Mouse (Mus musculus): ENCODE measurements at regions not wholly inside any gene's neighbourhood (a gene's known extent, or its start where the extent isn't known, plus 50 kb on each side); places are given as distances from the start of the nearest gene placed in this dataset.
A peak's percentile ranks its signal among the peaks of the same experiment; 100 is the strongest.

DNA sequence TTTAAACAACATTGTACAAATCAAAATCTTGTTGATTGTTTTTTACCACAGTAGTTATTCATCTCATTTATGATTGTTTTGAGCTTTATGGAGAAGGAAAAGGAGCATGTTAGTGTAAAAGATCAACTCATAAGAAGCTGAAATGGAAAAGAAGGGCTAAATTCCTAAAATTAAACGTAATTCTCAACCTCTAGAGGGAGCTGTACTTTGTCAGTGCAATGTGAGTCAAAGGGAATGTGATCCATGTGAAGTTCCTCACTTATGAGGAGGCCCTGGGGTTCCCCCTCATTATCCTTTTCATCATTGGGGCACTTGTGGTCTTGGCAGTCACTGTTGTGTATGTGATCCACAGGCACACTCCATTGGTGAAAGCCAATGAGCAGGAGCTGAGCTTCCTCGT lies 54.0 kb upstream of the Vmn2r7 start:
- DNase-seq, result no peak

DNA sequence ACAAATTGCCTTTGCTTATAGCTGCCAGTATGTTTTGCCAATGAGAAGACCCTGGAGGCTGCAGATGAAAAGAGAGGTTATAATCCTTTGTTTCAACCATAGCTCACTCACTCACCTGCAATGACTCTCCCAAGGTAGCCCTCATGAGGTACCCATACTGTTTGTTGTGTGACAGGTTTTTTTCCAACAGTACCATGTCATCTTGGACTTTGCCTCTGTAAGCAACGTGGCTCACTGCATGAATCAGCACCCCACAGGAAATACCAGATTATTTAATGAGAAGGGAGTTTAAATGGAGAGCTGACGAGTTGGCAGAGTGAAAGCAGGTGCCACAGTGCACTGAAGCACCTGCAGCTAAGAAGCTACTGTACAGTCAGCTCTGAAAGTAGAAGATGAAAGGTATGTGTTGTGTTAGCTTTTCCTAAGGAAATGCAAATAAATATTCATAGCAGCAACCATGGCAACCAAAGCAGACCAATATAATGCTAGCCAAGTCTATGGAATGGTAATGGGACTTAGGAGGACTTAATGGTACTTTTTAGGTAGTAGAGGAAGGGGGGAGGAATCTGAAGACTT lies 56.8 kb upstream of the Vmn2r7 start:
- DNase-seq, result no peak

DNA sequence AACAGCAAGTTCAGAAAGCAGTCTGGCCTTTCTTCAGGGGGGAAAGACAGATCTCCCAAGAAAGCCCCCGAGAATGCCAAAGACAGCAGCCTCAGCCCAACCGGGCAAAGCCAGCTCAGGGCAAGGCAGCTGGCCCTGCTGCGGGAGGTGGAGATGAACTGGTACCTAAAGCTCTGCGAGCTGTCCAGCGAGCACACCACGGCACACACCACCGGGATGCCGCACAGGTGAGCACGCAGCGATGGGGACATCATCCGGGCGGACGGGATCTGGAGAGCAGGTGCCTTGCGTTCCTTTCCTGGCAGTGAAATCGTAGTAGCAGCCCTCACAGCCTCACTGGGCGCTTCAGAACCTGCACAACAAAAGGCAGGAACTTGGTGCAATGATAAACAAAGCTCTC lies 104.7 kb upstream of the Vmn2r7 start:
- no peak for DNase-seq

DNA sequence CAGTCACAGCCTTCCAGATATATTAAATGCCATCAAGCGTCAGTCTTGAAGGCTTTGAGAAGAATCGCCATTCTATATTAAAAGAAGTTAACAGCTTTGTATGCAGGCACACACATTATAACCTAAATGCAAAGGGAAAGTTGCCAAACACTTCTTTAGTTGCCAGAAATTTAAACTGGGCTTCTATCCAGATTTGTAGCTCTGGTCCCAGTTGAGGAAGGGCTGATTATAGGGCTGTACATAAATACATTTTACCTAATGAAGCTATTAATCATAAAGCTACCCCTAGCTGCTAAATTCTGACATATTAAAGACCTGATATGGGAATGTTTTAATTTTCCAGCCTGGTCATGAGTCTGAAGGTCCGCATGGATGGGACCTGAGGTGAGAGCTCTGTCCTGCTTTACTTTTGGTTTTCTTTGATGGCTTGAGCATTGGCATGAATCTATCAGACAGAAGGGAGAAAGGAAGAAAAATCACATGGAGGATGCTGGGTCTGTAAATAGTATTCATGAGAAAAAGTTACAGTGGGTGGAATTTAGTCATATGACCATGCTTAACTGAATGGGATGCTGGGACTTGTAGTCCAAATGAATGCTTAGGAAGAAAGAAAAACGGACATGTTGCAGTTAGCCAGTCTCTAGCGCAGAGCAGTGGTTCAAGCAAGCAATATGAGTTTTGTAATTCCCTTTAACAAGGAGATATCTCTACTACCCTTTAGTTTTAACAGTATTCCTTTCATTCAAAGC lies 120.3 kb upstream of the Vmn2r7 start:
- no peak for DNase-seq

DNA sequence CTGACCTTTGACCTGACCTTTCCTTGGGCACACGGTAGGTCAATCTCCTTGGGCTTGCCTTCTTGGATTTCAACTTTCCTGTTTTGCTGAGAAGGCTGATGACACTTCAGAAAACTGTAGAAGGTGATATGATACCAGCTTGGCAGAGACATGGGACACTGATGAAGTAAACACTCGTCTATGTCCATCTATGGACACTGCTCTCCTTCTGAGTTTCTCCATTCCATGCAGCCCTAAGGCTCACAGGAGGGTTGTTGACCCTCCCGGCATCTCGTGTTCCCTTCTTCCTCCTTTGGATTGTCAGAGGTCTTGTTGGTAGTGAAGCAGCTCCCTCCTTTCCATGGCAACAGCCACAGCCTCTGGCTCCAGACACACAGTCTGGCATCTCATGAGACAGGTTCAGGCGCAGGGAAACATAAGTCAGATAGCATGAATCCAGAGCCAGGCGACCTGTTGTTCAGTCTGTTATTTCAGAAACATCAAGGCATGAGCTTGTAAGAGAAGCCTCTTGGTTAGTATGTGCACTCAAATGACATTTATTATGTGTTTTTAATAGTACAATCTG lies 120.9 kb upstream of the Vmn2r7 start:
- DNase-seq, result no peak

DNA sequence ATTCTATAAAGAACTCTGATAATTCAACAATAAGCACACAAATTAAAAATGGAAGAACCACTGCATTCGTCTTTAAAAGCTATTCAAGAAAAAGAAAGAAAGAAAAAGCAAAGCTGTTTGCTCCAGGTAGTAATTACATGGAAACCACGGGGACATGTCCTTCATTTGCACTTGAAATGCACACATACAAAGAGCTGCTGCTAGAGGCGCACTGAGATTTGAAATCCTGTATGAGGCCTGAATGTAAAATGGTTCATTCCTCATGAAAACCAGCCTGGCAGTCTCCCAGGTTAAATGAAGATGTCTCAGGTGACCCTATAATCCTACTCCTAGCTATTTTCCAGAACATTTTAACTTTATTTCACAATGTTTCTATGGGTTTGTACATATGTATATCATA lies 123.7 kb upstream of the Vmn2r7 start:
- no peak for DNase-seq

DNA sequence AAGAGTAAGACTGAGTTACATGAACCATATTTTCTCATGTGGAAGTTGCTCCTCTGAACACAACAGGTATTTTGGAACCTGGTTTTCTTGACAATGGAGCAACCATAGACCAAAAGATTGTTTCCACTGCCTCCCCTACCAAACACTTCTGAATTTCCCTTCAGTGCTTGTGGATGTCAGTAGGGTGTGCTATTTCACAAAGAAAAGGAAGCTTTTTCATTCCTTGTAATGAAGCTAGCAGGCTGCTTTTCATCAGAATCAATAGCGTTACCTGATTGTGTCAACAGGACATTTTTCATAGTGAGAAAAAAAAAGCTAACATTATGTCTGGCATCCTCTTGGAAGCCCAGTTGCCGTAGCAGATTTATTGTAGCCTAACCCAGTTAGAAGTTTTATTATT lies 124.8 kb upstream of the Kcnab1 start:
- DNase-seq, result no peak

DNA sequence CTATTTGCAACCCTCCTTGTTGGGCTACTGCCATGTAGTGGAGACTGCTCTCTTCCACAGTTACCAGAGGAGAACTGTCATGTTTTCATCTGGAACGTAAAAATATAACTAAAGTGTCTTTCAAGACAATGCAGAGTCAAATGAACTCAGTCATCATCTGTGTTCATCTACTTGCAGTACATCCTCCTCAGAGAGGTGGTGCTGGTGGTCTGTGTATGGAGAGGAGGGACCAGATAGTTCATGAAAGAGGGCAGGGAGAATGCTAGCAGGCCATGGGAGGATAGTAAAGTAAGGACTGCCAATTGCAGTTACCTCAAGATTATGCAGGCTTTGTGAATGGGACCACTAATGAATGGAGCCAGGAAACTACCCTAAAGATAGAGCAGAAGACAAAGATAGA lies 121.5 kb upstream of the Kcnab1 start:
- DNase-seq, result no peak

DNA sequence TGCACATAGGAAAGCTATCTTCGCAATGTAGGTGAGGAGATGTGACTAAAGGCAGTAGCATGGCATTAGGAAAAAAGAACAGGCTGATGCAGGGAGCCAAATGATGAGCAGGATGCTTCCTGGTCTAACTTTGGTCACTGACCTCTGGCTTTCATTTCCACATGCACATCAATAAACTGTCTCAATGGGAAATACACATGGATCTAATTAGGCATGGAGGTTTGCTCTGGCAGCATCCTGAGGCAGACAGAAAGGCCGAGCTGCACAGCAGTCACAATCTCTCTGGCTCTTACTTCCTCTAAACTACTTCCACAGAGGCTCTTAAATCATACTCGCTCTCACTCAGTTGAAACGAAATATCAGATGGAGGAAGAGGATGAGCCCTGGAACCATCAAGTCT lies 112.7 kb upstream of the Kcnab1 start:
- DNase-seq, result no peak

DNA sequence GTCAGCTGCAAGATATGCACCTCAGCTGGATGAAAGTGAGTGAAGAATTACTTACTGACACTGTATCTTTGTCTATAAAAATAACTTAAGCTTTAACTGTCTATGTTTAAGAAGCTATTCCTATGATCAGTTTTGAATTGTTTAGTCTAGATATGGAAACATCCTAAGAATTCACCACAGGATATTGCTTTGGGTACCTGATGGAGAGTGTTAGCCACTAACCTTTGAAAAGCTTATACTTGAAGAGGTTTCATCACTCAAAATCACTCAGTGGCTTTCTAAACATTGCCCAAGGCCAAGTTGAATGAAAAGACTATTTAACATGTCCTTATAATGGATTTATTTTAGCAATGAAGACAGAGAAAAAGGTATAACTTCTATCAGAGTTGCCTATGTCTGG lies 111.6 kb upstream of the Kcnab1 start:
- DNase-seq, result no peak

DNA sequence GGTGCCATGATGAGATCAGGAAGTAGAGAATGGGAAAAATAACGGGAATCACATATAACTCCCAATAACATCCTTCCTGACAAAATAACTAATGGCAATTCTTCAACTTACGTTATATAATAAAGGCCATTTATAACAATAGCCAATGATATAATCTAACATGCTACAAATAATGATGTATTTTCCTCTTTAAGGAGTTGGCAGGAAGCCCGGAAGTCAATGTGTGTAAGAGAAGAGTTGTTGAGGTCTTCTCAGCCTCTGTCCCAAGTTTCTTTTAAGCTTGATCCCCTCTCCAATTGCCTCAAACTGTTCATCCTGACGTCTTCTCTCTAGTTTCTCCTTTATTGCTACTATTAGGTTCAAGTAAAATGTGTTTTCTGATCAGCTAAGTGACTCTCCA lies 108.1 kb upstream of the Kcnab1 start:
- DNase-seq, result no peak

DNA sequence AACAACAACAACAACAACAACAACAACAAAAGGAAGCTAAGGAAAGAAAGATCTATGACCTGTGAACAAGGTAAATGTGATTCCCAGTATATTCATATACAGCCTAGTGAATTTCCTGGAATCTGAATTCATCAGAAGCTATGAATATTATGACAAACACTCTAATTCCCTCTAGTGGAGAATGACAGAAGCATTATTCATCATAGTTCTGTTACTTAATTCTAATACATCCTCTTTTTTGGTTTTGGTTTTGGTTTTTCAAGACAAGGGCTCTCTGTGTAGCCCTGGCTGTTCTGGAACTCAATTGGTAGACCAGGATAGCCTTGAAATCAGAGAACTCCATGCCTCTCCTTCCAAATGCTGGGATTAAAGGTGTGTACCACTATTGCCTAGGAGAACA lies 106.6 kb upstream of the Kcnab1 start:
- no peak for DNase-seq

DNA sequence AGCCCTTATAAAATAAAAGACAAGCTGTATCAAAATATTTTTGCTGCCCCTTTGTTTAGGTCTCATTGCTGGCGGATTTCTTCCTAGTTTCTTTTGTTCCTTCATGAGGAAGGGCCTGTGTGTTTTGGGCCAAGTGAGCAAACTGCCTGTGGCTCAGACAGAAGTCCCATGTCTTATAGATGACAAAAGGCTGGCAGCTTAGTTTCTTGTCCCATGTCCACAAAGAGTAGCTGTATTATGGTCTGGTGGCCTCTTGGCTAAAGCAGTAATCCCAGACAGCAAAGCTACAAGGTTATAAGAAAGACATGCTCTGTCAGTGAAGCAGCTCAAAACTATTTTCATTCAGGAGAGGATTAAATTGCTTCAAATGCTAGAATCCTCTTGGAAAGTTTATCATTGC lies 103.1 kb upstream of the Kcnab1 start:
- no peak for DNase-seq

DNA sequence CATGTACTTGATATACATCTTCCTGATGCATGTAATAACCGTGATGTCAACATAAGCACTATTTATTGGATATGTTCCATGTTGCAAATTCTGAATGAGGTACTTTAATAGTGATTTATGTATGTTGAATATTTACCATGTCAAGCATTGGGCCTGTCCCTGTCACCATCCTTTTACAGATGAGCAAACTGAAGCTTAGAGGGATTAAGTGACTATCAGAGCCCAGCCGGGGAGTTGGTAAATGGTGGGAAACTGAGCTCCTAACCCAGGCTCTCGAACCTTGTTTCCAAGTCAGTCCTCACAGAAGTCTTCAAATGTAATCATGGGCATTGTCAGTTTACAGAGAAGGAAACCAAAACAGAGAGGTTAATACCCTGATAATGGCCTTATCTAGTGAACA lies 102.6 kb upstream of the Kcnab1 start:
- no peak for DNase-seq

DNA sequence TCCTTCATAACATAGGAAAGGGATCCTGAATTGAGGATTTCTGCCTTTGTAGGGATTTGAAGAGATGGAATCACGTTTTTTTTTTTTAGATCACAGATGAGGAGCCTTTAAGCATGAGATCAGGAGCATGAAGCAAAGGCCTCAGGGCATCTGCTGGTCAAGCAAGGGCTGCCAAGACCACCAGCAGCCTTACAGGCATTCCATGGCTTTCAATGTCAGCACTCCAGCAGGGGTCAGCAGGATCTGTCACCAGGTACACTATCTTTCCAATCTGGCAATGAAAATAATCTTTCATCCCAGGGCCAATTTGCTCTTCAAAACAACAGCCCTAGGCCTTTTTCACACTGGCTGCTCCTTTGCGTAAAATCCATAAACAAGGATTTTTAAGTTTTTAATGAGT lies 85.3 kb upstream of the Kcnab1 start:
- no peak for DNase-seq

DNA sequence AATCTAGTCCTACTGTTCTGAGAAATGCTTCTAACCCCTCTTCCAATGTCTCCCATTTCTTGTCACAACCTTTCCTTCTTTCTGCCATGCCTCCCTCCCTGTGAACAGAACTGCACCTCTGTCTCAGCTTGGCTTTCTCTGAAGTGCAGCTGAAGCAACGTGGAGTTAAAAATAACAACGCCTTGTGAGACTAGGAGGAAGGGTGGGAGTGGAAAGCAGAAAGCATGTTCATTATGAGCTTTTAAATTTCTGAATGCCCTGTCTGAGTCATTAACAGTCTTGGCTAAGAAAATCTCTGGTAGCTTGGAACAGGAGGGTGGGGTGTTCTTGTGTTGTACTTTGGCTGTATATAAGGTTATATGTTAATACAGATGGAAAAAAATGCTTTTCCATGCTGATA lies 71.6 kb upstream of the Kcnab1 start:
- no peak for DNase-seq

DNA sequence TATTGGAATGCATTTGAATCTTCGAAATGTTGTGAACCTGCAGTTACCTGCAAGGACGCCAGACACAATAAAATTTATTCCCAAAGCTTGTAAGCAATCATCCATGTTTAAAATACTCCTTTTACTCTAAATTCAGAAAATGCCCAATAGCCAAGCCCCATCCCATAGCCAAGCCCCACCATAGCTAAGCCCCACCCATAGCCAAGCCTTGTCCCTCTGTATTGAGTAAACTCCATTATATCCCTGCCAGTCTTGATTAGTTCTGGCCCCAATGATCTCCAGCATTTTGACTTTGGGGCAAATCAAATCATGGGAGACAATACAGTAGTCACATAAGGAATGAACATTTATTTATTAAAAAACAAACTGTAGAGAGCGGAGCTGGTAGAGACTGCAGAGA lies 61.3 kb upstream of the Kcnab1 start:
- DNase-seq, result no peak

DNA sequence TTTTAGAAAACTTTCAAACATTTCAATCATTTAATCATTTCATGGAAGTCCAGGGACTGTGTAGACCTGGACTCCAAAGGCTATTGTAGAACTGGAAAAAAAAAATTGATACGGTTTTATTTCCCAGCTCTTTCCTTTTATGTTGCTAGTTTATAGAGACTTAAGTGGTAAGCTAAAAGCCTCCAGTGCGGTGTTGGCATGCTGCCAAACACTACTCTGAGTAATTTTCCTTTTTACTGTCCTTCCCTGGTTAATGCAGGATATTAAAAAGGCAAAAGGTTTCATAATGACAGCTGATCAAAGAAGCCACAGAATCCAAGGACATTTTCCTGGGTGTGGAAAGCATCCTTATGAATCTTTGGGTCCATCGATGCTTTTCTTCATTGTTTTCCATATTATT lies 53.8 kb upstream of the Kcnab1 start:
- peak; percentile 20 for DNase-seq

Measured in adrenal gland, adult 2 months (tissue).